Mouse (Mus musculus) erythroid progenitor cell, adult 5-6 weeks (primary cell): Measurements from ENCODE around the gene Prss57. TPM values are rescaled to one million over a fixed set of nuclear protein-coding genes. Genes with fewer than 3 reads are reported as not detected.

Experiments
- ATAC-seq: replicated peaks from 2 replicates; pipeline ENCODE4 v1.8.0; 2016; ENCODE audit warnings: moderate number of reproducible peaks, mild to moderate bottlenecking, moderate TSS enrichment, inconsistent platforms; ENCODE audit not compliant: poor library complexity, low FRiP score, severe bottlenecking
- total RNA-seq, 2 experiments: library from RNA; stranded (forward) in 1 of 2; stranded (reverse) in 1 of 2; fragments of 150-400 nt in 1 of 2; fragments of 186-747, 209-891 nt in 1 of 2; gene quantifications; 2 replicates each; pipeline versions ENCODE4 v1.2.3 to v1.2.4; 2015 to 2017; ENCODE audit warnings: low replicate concordance in 2 of 2

Gene Prss57
- total RNA-seq, 2 experiments from 2014 or later: 1.1 to 44.0 TPM

GRCm38 (mm10) chr10:79733847-79734246 is 56.9 kb downstream of the Prss57 start:
- ATAC-seq: no peak

- no peak for ATAC-seq
Measured at GRCm38 (mm10) chr10:79732500-79732899, 58.3 kb downstream of the Prss57 start.

Other genes starting within 250 kb of the Prss57 start
Only the 30 nearest of the 34 such genes appear.
- gene Theg, start 203.6 kb downstream of the Prss57 start, total RNA-seq (2015; ENCODE audit: low replicate concordance): not detected in 2 replicates
- gene Theg, start 203.6 kb downstream of the Prss57 start, total RNA-seq (2017; ENCODE audit: low replicate concordance): not detected in 2 replicates
- not detected in 2 replicates for gene C2cd4c, start 176.9 kb downstream of the Prss57 start, total RNA-seq (2015; ENCODE audit: low replicate concordance)
- not detected in 2 replicates for gene C2cd4c, start 176.9 kb downstream of the Prss57 start, total RNA-seq (2017; ENCODE audit: low replicate concordance)
- not detected in 2 replicates for gene Shc2, start 153.0 kb downstream of the Prss57 start, total RNA-seq (2015; ENCODE audit: low replicate concordance)
- not detected in 2 replicates for gene Shc2, start 153.0 kb downstream of the Prss57 start, total RNA-seq (2017; ENCODE audit: low replicate concordance)
- not detected in 2 replicates for gene Odf3l2, start 145.2 kb downstream of the Prss57 start, total RNA-seq (2015; ENCODE audit: low replicate concordance)
- gene Odf3l2, start 145.2 kb downstream of the Prss57 start, total RNA-seq (2017; ENCODE audit: low replicate concordance): not detected in 2 replicates
- not detected in 2 replicates for gene Madcam1, start 126.4 kb downstream of the Prss57 start, total RNA-seq (2015; ENCODE audit: low replicate concordance)
- gene Madcam1, start 126.4 kb downstream of the Prss57 start, total RNA-seq (2017; ENCODE audit: low replicate concordance): not detected in 2 replicates
- gene Tpgs1, start 121.6 kb downstream of the Prss57 start, total RNA-seq (2015; ENCODE audit: low replicate concordance): 12.2 and 15.9 TPM in 2 replicates
- 1.9 and 8.3 TPM in 2 replicates for gene Tpgs1, start 121.6 kb downstream of the Prss57 start, total RNA-seq (2017; ENCODE audit: low replicate concordance)
- gene Cdc34, start 108.8 kb downstream of the Prss57 start, total RNA-seq (2015; ENCODE audit: low replicate concordance): 42.2 and 66.7 TPM in 2 replicates
- 82.7 and 87.2 TPM in 2 replicates for gene Cdc34, start 108.8 kb downstream of the Prss57 start, total RNA-seq (2017; ENCODE audit: low replicate concordance)
- not detected in 2 replicates for gene Gzmm, start 101.9 kb downstream of the Prss57 start, total RNA-seq (2015; ENCODE audit: low replicate concordance)
- not detected in 2 replicates for gene Gzmm, start 101.9 kb downstream of the Prss57 start, total RNA-seq (2017; ENCODE audit: low replicate concordance)
- gene Bsg, start 86.5 kb downstream of the Prss57 start, total RNA-seq (2015; ENCODE audit: low replicate concordance): 1,896 and 2,324 TPM in 2 replicates
- gene Bsg, start 86.5 kb downstream of the Prss57 start, total RNA-seq (2017; ENCODE audit: low replicate concordance): 1,328 and 1,345 TPM in 2 replicates
- gene Hcn2, start 74.3 kb downstream of the Prss57 start, total RNA-seq (2015; ENCODE audit: low replicate concordance): not detected in 2 replicates
- gene Hcn2, start 74.3 kb downstream of the Prss57 start, total RNA-seq (2017; ENCODE audit: low replicate concordance): not detected in 2 replicates
- gene Polrmt, start 44.4 kb downstream of the Prss57 start, total RNA-seq (2015; ENCODE audit: low replicate concordance): 8.0 TPM in 1 of 2 replicates, not detected in the other
- gene Polrmt, start 44.4 kb downstream of the Prss57 start, total RNA-seq (2017; ENCODE audit: low replicate concordance): 0.64 and 4.4 TPM in 2 replicates
- gene Fgf22, start 35.9 kb downstream of the Prss57 start, total RNA-seq (2015; ENCODE audit: low replicate concordance): not detected in 2 replicates
- gene Fgf22, start 35.9 kb downstream of the Prss57 start, total RNA-seq (2017; ENCODE audit: low replicate concordance): not detected in 2 replicates
- 40.0 and 58.7 TPM in 2 replicates for gene Rnf126, start 24.0 kb downstream of the Prss57 start, total RNA-seq (2015; ENCODE audit: low replicate concordance)
- gene Rnf126, start 24.0 kb downstream of the Prss57 start, total RNA-seq (2017; ENCODE audit: low replicate concordance): 18.3 and 19.4 TPM in 2 replicates
- gene Fstl3, start 13.7 kb downstream of the Prss57 start, total RNA-seq (2015; ENCODE audit: low replicate concordance): 5.4 TPM in 1 of 2 replicates, not detected in the other
- 0.38 and 1.3 TPM in 2 replicates for gene Fstl3, start 13.7 kb downstream of the Prss57 start, total RNA-seq (2017; ENCODE audit: low replicate concordance)
- gene Palm, start 2.6 kb upstream of the Prss57 start, total RNA-seq (2015; ENCODE audit: low replicate concordance): 8.8 and 16.2 TPM in 2 replicates
- 2.0 and 9.2 TPM in 2 replicates for gene Palm, start 2.6 kb upstream of the Prss57 start, total RNA-seq (2017; ENCODE audit: low replicate concordance)
- gene Misp, start 30.0 kb upstream of the Prss57 start, total RNA-seq (2015; ENCODE audit: low replicate concordance): not detected in 2 replicates
- gene Misp, start 30.0 kb upstream of the Prss57 start, total RNA-seq (2017; ENCODE audit: low replicate concordance): not detected in 2 replicates
- 134 and 185 TPM in 2 replicates for gene Ptbp1, start 63.5 kb upstream of the Prss57 start, total RNA-seq (2015; ENCODE audit: low replicate concordance)
- gene Ptbp1, start 63.5 kb upstream of the Prss57 start, total RNA-seq (2017; ENCODE audit: low replicate concordance): 89.3 and 94.7 TPM in 2 replicates
- 247 and 296 TPM in 2 replicates for gene Prtn3, start 83.5 kb upstream of the Prss57 start, total RNA-seq (2015; ENCODE audit: low replicate concordance)
- gene Prtn3, start 83.5 kb upstream of the Prss57 start, total RNA-seq (2017; ENCODE audit: low replicate concordance): 52.3 and 54.7 TPM in 2 replicates
- 0.84 TPM in 1 of 2 replicates, not detected in the other for gene Plppr3, start 83.7 kb upstream of the Prss57 start, total RNA-seq (2015; ENCODE audit: low replicate concordance)
- gene Plppr3, start 83.7 kb upstream of the Prss57 start, total RNA-seq (2017; ENCODE audit: low replicate concordance): 0.83 and 1.7 TPM in 2 replicates
- 613 and 617 TPM in 2 replicates for gene Elane, start 95.3 kb upstream of the Prss57 start, total RNA-seq (2015; ENCODE audit: low replicate concordance)
- gene Elane, start 95.3 kb upstream of the Prss57 start, total RNA-seq (2017; ENCODE audit: low replicate concordance): 146 and 166 TPM in 2 replicates
- not detected in 2 replicates for gene Cfd, start 99.9 kb upstream of the Prss57 start, total RNA-seq (2015; ENCODE audit: low replicate concordance)
- not detected in 2 replicates for gene Cfd, start 99.9 kb upstream of the Prss57 start, total RNA-seq (2017; ENCODE audit: low replicate concordance)
- gene Med16, start 118.0 kb upstream of the Prss57 start, total RNA-seq (2015; ENCODE audit: low replicate concordance): 5.9 and 17.7 TPM in 2 replicates
- gene Med16, start 118.0 kb upstream of the Prss57 start, total RNA-seq (2017; ENCODE audit: low replicate concordance): 8.0 and 9.1 TPM in 2 replicates
- not detected in 2 replicates for gene Gm26602, start 119.9 kb upstream of the Prss57 start, total RNA-seq (2015; ENCODE audit: low replicate concordance)
- 22.8 TPM in 1 of 2 replicates, not detected in the other for gene Gm26602, start 119.9 kb upstream of the Prss57 start, total RNA-seq (2017; ENCODE audit: low replicate concordance)
- gene Kiss1r, start 126.0 kb upstream of the Prss57 start, total RNA-seq (2015; ENCODE audit: low replicate concordance): not detected in 2 replicates
- not detected in 2 replicates for gene Kiss1r, start 126.0 kb upstream of the Prss57 start, total RNA-seq (2017; ENCODE audit: low replicate concordance)
- gene R3hdm4, start 130.2 kb upstream of the Prss57 start, total RNA-seq (2015; ENCODE audit: low replicate concordance): 60.2 and 65.4 TPM in 2 replicates
- gene R3hdm4, start 130.2 kb upstream of the Prss57 start, total RNA-seq (2017; ENCODE audit: low replicate concordance): 37.4 and 45.8 TPM in 2 replicates
- gene Arid3a, start 136.1 kb upstream of the Prss57 start, total RNA-seq (2015; ENCODE audit: low replicate concordance): 4.2 and 9.7 TPM in 2 replicates
- 4.8 and 8.6 TPM in 2 replicates for gene Arid3a, start 136.1 kb upstream of the Prss57 start, total RNA-seq (2017; ENCODE audit: low replicate concordance)
- 4.0 and 10.1 TPM in 2 replicates for gene Wdr18, start 169.2 kb upstream of the Prss57 start, total RNA-seq (2015; ENCODE audit: low replicate concordance)
- gene Wdr18, start 169.2 kb upstream of the Prss57 start, total RNA-seq (2017; ENCODE audit: low replicate concordance): 0.98 and 4.6 TPM in 2 replicates
- gene Grin3b, start 179.8 kb upstream of the Prss57 start, total RNA-seq (2015; ENCODE audit: low replicate concordance): not detected in 2 replicates
- gene Grin3b, start 179.8 kb upstream of the Prss57 start, total RNA-seq (2017; ENCODE audit: low replicate concordance): not detected in 2 replicates
- 57.0 and 78.9 TPM in 2 replicates for gene Tmem259, start 193.4 kb upstream of the Prss57 start, total RNA-seq (2015; ENCODE audit: low replicate concordance)
- gene Tmem259, start 193.4 kb upstream of the Prss57 start, total RNA-seq (2017; ENCODE audit: low replicate concordance): 49.2 and 51.1 TPM in 2 replicates
- gene Cnn2, start 197.6 kb upstream of the Prss57 start, total RNA-seq (2015; ENCODE audit: low replicate concordance): 20.1 and 39.6 TPM in 2 replicates
- 18.2 and 26.3 TPM in 2 replicates for gene Cnn2, start 197.6 kb upstream of the Prss57 start, total RNA-seq (2017; ENCODE audit: low replicate concordance)